Mouse (Mus musculus) G1E-ER4 (cell line): ENCODE measurements around the gene Colca2. TPM values are rescaled to one million over a fixed set of nuclear protein-coding genes. Genes with fewer than 3 reads are reported as not detected.

ENCODE experiments used
- GATA1 ChIP-seq: IDR thresholded peaks from one replicate; pipeline ENCODE4 v1.8.0; 2012; ENCODE audit warnings: low read length, inconsistent platforms
- polyA plus RNA-seq: library from polyadenylated mRNA; stranded (reverse); fragments of >175 nt; gene quantifications from 2 replicates; pipeline ENCODE4 v1.2.3, GENCODE M21; 2012

The Colca2 gene
- not detected in 2 replicates for polyA plus RNA-seq

- no peak for TF ChIP-seq GATA1
Measured at GRCm38 (mm10) chr9:51278500-51279381, at the start of gene Colca2. TSS of gene Colca2 (minus strand) at chr9:51278569.

GRCm38 (mm10) chr9:51327555-51327903 lies 49.2 kb upstream of the Colca2 start:
- no peak for TF ChIP-seq GATA1

GRCm38 (mm10) chr9:51326619-51327554 lies 48.5 kb upstream of the Colca2 start:
- TF ChIP-seq GATA1, result no peak

DNA sequence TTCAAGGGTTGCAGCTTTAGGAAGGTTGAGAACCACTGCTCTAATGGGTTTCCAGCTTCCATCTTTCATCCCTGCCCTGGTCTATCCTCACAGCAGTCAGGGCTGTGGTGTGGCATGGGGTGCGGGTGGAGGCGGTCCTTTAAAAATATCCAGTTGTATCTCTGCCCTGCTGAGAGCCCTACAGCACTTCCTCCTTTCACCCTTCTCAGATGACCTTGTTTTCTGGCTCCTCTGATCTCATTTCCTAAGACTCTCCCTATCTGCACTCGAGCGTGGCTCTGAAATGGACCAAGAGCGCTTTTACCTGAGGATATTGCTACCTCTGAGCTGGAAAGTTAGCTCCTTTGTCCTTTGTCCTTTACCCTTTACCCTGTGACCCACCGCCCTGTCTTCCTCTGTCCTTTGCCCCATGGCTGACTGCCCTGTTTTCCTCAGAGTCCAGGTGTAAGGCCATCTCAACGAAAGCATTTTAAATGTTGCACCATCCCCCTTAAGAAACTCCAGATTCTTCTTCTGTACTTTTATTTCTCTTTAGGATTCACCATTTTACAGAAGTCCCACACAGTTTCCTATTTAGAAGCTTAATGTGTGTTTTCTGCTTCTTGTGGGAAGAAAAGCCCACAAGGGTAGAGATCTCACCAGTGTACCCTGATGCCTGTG lies 46.2 kb upstream of the Colca2 start:
- no peak for TF ChIP-seq GATA1

DNA sequence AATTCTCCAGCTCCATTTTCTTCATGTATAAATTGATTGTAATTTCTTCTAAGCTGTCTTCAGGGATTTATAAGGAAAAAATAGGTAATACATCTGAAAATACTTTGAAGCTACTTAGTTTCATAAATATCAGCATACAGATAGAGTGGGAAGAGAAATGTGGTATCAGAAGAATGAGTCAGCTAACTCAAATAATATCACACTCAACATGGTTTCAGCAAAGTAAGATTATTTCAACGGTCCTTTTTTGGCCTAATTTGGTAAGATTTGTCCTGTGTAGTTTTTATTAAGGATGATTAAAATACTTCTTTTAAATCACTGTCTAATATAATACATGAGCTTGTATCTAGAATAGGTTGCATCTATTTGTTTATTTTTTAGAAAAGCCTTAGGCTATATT lies 41.7 kb upstream of the Colca2 start:
- TF ChIP-seq GATA1, result no peak

GRCm38 (mm10) chr9:51318246-51318645 lies 39.9 kb upstream of the Colca2 start:
- no peak for TF ChIP-seq GATA1

DNA sequence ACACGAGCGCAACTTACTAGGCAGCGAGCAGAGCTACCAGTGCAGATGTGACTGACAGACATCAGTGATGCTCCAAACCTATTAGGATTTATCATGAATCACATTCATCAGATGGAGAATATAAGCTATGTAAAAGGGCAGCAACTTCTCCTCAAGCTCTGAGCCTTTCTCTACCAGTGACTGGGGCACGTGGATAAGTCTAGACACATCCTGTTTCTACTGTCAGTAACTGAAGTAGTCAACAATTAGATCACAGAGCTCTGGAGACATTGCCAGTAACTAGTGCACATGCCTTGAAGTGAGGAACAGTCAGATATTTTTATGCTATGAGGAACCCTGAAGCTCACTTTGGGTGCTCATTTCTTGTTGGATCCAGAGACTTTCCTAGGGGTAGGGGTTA lies 39.0 kb upstream of the Colca2 start:
- TF ChIP-seq GATA1, result no peak

- peak; percentile 73 for TF ChIP-seq GATA1
Measured at GRCm38 (mm10) chr9:51315402-51316063, 37.2 kb upstream of the Colca2 start.

GRCm38 (mm10) chr9:51312554-51313317 lies 34.4 kb upstream of the Colca2 start:
- TF ChIP-seq GATA1, result no peak

GRCm38 (mm10) chr9:51310515-51310914 lies 32.1 kb upstream of the Colca2 start:
- no peak for TF ChIP-seq GATA1

- TF ChIP-seq GATA1, result no peak
Measured at GRCm38 (mm10) chr9:51306351-51306750, 28.0 kb upstream of the Colca2 start.

- TF ChIP-seq GATA1, result no peak
Measured at GRCm38 (mm10) chr9:51305146-51305545, 26.8 kb upstream of the Colca2 start.

GRCm38 (mm10) chr9:51303980-51304379 lies 25.6 kb upstream of the Colca2 start:
- no peak for TF ChIP-seq GATA1

- no peak for TF ChIP-seq GATA1
Measured at GRCm38 (mm10) chr9:51293541-51293940, 15.2 kb upstream of the Colca2 start.
